Mouse (Mus musculus): ENCODE measurements around the gene Krt33b.

- TF ChIP-seq CTCF (IDR thresholded peaks at IDR 0.05; ENCODE audit: low read depth, low read length) (no peak), POLR2A (IDR thresholded peaks at IDR 0.05; ENCODE audit: extremely low read depth, insufficient read depth, low read length) (no peak)
Measured at GRCm38 (mm10) chr11:99985291-99986092, 44.2 kb downstream of the Krt33b start.

All from liver, adult 2 months (tissue).